Mouse (Mus musculus): ENCODE measurements around the gene Capn8. TPM values are rescaled to one million over a fixed set of nuclear protein-coding genes. Genes with fewer than 3 reads are reported as not detected.

Capn8 gene
- total RNA-seq (2023) = not detected in 4 replicates

DNA sequence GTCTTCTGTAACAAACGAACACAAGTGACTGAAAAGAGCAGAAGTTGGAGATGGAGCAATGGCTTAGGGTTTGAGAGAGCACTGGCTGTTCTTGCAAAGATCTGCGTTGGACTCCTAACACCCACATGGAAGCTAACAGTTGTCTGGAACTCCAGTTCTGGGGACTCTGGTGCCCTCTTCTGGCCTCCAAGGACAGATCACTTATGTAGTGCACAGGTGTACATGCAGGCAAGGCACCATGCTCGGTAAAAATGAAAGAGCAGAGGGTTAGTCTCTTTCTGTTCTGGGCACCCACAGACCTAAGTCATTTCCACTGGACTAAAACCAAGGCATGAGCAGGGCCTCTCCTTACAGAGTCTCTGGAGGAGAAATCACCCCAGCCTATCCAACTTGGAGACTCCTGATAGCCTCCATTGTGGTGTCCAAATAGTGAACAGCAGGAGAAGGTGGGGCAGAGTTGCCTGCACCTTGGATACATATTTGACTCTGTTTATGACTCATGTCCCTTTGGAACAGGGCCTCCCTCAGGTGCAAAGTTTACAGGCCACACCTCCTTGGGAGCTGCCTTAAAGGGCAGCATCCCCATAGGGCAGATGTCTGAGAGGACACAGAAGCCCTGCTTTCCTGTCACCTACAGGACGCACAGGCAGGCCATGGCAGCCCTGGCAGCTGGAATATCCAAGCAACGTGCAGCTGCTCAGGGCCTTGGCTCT lies at the start of gene Capn8:
Gene Capn8, plus strand, starts transcription at position 600 of the 713 bp plus-strand sequence.

DNA sequence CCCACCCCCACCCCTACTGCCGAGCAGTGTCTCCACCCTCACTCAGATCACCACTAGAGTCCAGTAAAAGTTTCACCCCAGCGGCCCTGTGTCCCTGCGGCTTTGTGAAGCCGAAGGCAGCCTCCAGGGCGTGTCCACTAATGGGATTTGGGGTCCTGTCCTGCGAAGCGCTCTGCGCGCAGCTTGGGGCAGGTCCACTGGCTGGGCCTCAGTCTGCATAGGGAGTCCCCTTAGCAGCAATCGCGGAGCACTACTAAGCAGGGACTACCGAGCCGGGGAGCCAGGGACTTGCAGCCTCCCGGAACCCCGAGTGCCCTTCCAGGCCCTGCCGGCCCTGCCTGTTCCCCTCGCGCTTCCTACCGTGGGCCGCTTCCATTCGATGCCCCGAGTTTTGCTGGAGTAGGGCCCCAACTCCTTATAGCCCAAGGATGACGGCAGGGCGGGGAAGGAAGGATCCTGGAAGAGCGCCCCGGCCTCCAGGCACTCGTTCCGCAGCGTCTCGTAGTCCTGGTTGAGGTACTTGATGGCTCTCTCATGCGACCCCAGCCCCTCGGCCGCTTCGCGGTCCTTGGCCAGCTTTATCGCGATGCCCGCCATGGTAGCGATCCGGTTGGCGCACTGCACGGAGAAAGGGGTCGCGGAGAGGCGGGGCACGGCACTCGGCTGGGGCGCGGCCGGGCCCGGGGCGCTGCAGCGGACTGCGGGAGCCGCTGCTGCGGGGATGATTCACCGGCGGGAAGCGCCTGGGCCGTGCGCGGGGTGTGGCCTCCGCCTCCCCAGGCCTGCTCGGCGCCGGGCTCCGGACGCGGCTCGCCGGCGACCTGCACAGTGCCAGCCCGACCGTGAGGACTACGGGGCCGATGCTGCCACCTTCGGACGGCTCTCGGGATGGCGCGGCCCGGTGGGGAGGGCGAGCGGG lies 47.8 kb upstream of the Capn8 start, which contains the start of gene Capn2:
Gene Capn2, minus strand, starts transcription at position 851 of the 919 bp plus-strand sequence.

Other genes starting within 250 kb of the Capn8 start
- gene Fbxo28, start 223.4 kb upstream of the Capn8 start, total RNA-seq (2023) = 23.7 to 29.7 TPM (median 26.1 TPM) in 4 replicates
- gene Trp53bp2, start 155.8 kb upstream of the Capn8 start, total RNA-seq (2023) = 22.7 to 32.2 TPM (median 25.9 TPM) in 4 replicates
- 25.8 to 27.6 TPM (median 26.7 TPM) in 4 replicates for gene Capn2, start 47.4 kb upstream of the Capn8 start, total RNA-seq (2023)
- gene Ccdc185, start 184.2 kb downstream of the Capn8 start, total RNA-seq (2023) = not detected in 4 replicates
- not detected in 4 replicates for gene Susd4, start 198.9 kb downstream of the Capn8 start, total RNA-seq (2023)

Data from B cell, adult 62 days (primary cell).